ENCODE assay signal across 17 mouse cellular contexts in the genomic region with DNA sequence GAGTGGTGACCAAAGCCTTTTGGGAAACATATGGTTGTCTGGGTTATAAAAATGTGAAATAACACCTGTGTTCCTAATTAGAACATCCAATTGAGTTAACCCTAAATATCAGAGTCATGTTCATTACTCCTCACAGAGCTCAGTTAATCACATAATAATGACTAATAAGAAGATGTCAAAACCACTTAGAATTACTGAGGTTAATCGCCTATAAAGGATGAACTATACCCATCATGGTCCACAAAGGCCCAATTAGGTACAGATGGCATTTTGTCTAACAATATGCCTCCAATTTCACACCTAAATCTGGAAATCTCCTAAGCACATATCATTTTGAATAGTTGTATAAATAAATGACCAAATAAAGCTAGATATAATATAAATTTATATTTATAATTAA.
"Had no signal": no experiment of that assay in that cellular context is flagged by ENCODE, and none has a peak within 500 bp of the region (broad histone marks: within the 10 kb centered on the region; RNA-seq: fewer than 3 reads in every experiment).

No protein-coding gene starts in this region.

- H3K4me1 ChIP-seq: kidney, embryonic 15.5 days; midbrain, embryonic 12.5 days; stomach, embryonic 15.5 days had no signal

- H3K27me3 ChIP-seq: kidney, embryonic 15.5 days; midbrain, embryonic 12.5 days; stomach, embryonic 15.5 days had no signal

- H3K4me3 ChIP-seq: kidney, embryonic 15.5 days; left cerebral cortex, adult 2 months; midbrain, embryonic 12.5 days; stomach, embryonic 15.5 days had no signal

- DNase-seq: kidney, adult 8-10 months; kidney, postnatal 10 days; kidney, postnatal 36 days; layer of hippocampus, postnatal 36 days; liver, postnatal 0 days; lung, embryonic 14.5 days; right cerebral cortex, postnatal 25 days; spleen, adult 18-20 months; thymus, postnatal 25 days had no signal

- ATAC-seq: liver, postnatal 0 days; lung, postnatal 0 days; midbrain, embryonic 16.5 days had no signal

- H3K9ac ChIP-seq: kidney, embryonic 15.5 days; liver, embryonic 14.5 days; liver, postnatal 0 days; lung, embryonic 14.5 days; midbrain, embryonic 12.5 days; stomach, embryonic 15.5 days had no signal

- H3K4me2 ChIP-seq: kidney, embryonic 15.5 days; lung, embryonic 14.5 days; midbrain, embryonic 12.5 days; stomach, embryonic 15.5 days had no signal

- H3K27ac ChIP-seq: kidney, embryonic 15.5 days; left cerebral cortex, adult 2 months; liver, embryonic 14.5 days; macrophage; midbrain, embryonic 12.5 days; stomach, embryonic 15.5 days had no signal

- H3K36me3 ChIP-seq: kidney, embryonic 15.5 days; midbrain, embryonic 12.5 days; stomach, embryonic 15.5 days had no signal

- H3K9me3 ChIP-seq: kidney, embryonic 15.5 days; midbrain, embryonic 12.5 days; stomach, embryonic 15.5 days had no signal
